Mouse (Mus musculus): ENCODE measurements at regions not wholly inside any gene's neighbourhood (a gene's known extent, or its start where the extent isn't known, plus 50 kb on each side); places are given as distances from the start of the nearest gene placed in this dataset.
"Not testable (repeated sequence)": the region's sequence is repeated elsewhere in the genome, so short reads cannot be mapped to it uniquely, and the experiment has no call there.

DNA sequence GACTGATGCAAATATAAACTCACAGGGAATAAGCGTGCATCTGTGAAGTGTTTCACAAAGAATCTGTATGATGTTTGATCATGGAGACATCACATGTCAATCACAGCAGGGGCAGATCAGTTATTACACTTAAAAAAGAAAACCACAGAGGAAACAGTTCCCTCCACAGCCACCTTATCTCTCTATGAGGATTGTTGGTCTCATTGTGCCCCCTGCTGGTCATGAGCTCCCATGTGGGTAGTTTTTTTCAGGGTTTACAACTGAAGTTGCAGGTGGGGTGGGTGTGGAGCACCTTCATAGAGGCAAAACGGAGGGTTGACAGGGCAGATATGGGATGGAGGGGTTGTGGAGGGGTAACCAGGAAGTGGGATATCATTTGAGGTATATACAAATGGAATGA, 1043.5 kb downstream of the Adam6a start:
- DNase-seq, result no peak

DNA sequence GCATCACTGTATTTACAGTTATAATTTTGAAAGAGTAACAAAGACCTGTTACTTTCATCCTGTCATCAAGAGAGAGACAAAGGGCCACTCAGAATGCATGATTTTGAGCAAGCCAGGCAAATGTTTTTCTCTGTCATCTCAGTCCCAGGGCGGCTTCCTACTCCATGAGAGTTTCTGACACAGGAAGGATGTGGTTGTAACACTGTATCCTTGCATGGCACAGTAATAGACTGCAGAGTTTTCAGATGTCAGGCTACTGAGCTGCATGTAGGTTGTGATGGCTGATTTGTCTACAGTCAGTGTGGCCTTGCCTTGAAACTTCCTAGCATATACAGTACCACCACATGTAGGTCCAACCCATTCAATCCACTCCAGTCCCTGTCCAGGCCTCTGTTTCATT, 1054.0 kb downstream of the Adam6a start:
- DNase-seq, result no peak

DNA sequence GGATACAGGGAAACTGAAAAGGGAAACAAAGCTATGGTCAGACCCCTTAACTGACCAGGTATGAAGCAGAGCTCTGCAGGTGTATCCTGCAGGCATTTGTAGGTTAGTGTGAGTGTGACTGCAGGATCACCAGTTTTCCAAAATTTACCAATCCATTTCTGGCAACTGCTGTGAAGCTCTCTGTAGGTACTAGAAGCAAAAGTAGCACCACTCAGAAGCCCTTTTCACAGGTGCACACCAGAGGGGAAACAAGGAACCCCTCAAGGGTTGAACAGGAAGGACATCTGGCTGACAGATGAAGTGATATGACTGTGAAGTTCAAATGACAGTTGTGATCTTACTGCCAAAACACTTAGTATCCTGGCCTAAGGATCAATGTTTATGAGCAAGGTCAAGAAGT, 1065.5 kb downstream of the Adam6a start:
- DNase-seq, result no peak

DNA sequence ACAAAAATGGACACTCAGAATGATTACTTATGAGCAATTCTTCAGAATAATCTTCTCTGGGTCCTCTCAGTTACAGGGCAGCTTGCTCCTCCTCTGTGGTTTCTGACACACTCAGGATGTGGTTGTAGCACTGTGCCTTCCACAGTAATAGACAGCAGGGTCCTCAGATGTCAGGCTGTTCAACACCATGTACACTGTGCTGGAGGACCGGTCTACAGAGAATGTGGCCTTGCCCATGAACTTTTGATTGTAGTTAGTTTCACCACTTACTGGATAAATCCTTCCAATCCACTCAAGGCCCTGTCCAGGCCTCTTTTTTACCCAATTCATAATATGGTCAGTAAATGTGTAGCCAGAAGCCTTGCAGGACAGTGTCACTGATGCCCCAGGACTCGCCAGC, 1068.4 kb downstream of the Adam6a start:
- no peak for DNase-seq

DNA sequence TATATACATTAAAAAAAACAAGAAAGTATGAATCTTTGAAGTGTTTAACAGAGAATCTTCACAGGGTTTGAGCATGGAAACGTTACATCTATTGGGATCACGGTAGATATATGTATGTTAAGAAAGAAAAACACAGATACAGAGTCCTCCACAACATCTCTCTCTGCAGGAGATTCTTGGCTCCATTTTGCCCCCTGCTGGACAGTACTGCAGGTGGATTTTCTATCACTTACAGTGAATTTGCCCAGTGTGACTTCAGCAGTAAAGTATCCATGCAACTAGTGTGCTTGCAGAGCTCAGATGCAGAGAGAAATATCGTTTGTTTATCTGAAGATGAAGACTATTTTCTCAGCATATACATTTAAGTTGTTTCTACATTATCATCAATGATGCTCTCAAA, 1071.5 kb downstream of the Adam6a start:
- no peak for DNase-seq

DNA sequence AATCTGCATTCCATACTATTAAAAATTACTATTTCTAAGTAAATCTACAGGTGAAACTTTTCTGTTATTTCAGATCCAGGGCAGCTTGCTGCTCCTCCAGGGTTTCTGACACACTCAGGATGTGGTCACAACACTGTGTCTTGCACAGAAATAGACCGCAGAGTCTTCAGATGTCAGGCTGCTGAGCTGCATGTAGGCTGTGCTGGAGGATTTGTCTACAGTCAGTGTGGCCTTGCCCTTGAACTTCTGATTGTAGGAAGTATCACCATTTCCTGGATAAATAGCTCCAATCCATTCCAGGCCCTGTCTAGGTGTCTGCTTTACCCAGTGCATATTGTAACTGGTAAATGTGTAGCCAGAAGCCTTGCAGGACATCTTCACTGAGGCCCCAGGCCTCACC, 1072.0 kb downstream of the Adam6a start:
- DNase-seq, result no peak

DNA sequence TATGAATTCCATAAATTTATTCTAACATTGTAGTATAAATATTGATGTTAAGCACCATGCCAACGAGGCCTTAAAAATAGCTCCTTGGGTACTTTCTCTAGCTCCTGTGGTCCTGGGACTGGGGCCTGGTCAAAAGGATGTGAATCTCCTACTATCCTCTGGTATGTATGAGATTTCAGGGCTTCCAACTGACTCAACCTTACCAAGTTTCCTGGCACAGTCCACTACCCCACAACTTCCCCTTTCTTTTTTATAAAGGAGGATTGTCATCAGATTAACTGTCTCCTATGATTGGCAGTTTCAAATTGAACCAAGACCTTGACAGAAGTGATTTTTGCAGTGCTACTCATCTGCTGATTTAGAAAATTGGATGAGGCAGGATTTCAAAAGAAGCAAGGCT, 1097.4 kb downstream of the Adam6a start:
- DNase-seq, result no peak

DNA sequence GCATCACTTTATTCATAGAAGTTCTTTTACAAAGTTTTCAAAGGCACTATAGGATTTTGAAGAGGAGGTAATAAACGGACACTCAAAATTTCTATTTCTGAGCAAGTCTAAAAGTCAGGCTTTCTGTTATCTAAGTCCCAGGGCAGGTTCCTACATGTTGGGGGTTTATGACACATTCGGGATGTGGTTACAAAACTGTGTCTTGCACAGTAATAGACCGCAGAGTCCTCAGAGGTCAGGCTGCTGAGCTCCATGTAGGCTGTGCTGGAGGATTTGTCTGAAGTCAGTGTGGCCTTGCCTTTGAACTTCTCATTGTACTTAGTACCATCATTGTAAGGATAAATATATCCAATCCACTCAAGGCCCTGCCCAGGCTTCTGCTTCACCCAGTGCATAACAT, 1102.7 kb downstream of the Adam6a start:
- DNase-seq, result no peak

DNA sequence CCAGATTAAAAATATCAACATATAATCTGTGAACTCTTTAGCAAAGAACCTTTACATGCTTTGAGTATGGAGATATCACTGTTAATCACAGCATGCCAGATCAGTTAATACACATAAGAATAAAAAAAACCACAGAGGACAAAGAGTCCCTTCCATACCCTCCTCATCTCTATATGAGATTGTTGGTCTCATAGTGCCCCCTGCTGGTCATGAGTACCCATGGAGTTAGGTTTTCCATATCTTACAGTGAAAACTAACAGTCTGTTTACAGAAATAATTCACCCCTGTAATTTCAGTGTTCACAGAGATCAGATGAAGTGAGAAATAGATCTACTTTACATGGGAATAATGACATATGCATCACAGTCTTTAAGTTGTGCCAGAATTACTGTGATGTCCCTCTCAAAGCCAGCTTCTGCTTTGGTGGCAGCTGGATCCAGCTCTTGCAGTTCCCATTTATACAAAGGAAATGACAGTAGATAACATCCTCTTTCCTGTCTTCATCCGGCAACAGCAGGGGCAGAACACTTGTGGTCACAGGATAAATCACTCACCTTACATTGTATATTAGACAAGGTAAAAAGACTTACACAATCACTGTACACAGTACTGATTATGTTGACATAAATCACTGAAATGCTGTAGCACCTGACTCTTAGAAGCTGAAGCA, 1106.9 kb downstream of the Adam6a start:
- DNase-seq, result not testable (repeated sequence)

DNA sequence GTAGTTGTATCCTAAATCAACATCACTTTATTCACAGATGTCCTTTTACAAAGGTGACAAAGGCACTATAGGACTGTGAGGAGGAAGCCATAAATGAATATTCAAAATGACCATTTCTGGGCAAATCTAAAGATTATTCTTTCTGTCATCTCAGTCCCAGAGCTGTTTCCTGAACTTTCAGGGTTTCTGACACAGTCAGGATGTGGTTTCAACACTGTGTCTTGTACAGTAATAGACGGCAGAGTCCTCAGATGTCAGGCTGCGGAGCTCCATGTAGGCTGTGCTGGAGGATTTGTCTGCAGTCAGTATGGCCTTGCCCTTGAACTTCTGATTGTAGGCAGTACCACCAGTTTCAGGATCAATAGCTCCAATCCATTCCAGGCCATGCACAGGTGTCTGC, 1113.4 kb downstream of the Adam6a start:
- not testable (repeated sequence) for DNase-seq
